Mouse (Mus musculus) gastrocnemius, adult 2 months (tissue): ENCODE measurements at regions not wholly inside any gene's neighbourhood (a gene's known extent, or its start where the extent isn't known, plus 50 kb on each side); places are given as distances from the start of the nearest gene placed in this dataset.

Experiments
- DNase-seq: peaks from one replicate; pipeline ENCODE4 v3.0.0; 2022
- H3K27ac ChIP-seq: fragments of 200-600 bp; 2 replicates; pipeline ENCODE4 v1.8.1; 2022; ENCODE audit warnings: mild to moderate bottlenecking
- H3K4me3 ChIP-seq: fragments of 200-600 bp; 2 replicates; pipeline ENCODE4 v1.8.1; 2022; ENCODE audit warnings: mild to moderate bottlenecking, moderate library complexity
- CTCF ChIP-seq: fragments of 200-600 bp; IDR thresholded peaks from 2 replicates; pipeline ENCODE4 v1.8.1; 2022; ENCODE audit warnings: antibody characterized with exemption, mild to moderate bottlenecking, moderate library complexity
- intact Hi-C: fragments of 180-260 bp; cut with DNase I; formaldehyde crosslinking; loops from one replicate; pipeline ENCODE4 v1.15.1; 2025

- Histone ChIP-seq H3K4me3 (no peak overlapping the region), H3K27ac (no peak overlapping the region)
- TF ChIP-seq CTCF: no peak
- intact Hi-C loops: no loop called here
- DNase-seq: no peak
Measured at GRCm38 (mm10) chr3:138686636-138687230, 55.3 kb upstream of the Tspan5 start.

DNA sequence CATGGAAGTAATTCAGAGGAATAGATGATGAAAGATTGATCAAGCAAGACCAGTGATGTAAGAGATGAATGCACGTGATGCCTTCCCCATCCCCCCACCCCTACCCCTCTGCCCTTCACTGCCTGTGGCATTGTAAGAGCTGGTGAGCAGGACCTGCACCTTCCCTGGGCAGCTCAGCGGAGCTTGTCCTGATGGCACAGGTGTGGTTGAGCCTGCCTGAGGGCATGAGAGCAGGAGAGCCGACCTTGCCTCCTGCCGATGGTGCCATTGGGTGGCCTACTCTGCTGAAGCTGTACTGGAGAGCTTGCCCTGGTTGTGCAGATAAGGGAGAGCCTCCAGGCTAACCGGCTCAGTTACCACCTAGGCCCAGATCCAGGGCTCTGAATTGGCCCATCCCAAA is 53.4 kb upstream of the Tspan5 start:
- no peak overlapping the region for H3K4me3 ChIP-seq
- H3K27ac ChIP-seq: no peak overlapping the region
- no peak for DNase-seq
- intact Hi-C loops: no loop called here
- TF ChIP-seq CTCF: no peak
